Mouse (Mus musculus) gastrocnemius, postnatal 14 days (tissue): ENCODE results near the gene Vps53. TPM values are rescaled to one million over a fixed set of nuclear protein-coding genes. Genes with fewer than 3 reads are reported as not detected.
A peak's percentile ranks its signal among the peaks of the same experiment; 100 is the strongest.
"Not testable (repeated sequence)": the region's sequence is repeated elsewhere in the genome, so short reads cannot be mapped to it uniquely, and the experiment has no call there.

Experiments used
- DNase-seq: peaks from one replicate; pipeline ENCODE4 v3.0.0; 2021; ENCODE audit warnings: mixed read lengths
- intact Hi-C: fragments of 180-260 bp; cut with DNase I; formaldehyde crosslinking; loops from one replicate; pipeline ENCODE4 v1.15.1; 2025; ENCODE audit warnings: low total_unique reads
- total RNA-seq, 2 experiments: library from RNA; stranded (reverse); gene quantifications; 2 replicates each; pipeline ENCODE4 v1.2.3; 2021

Vps53 gene
- total RNA-seq, 2 experiments from 2014 or later, result 23.8 to 26.4 TPM

- no peak for DNase-seq
- intact Hi-C loops, result no loop called here
Observed at GRCm38 (mm10) chr11:76037581-76038294, 141.7 kb downstream of the Vps53 start.

- intact Hi-C loops, result no loop called here
- DNase-seq, result no peak
Observed at GRCm38 (mm10) chr11:76035182-76035581, 144.3 kb downstream of the Vps53 start.

- intact Hi-C loops, result no loop called here
- DNase-seq, result no peak
Observed at GRCm38 (mm10) chr11:76033836-76034235, 145.6 kb downstream of the Vps53 start.

- DNase-seq, result no peak
- intact Hi-C loops, result no loop called here
Observed at GRCm38 (mm10) chr11:76033359-76033758, 146.1 kb downstream of the Vps53 start.

GRCm38 (mm10) chr11:76028072-76028465 is 151.4 kb downstream of the Vps53 start:
- intact Hi-C loops, result no loop called here

GRCm38 (mm10) chr11:76027139-76028071 is 152.0 kb downstream of the Vps53 start, which contains the start of gene Rflnb:
Gene Rflnb (minus strand): TSS chr11:76027782.
- DNase-seq, result peak; percentile 93
- intact Hi-C loops, result no loop called here

More at GRCm38 (mm10) chr11:76028072-76028465, 151.4 kb downstream of the Vps53 start:
- peak; percentile 42 for DNase-seq

GRCm38 (mm10) chr11:76026527-76027138 is 152.8 kb downstream of the Vps53 start:
- no peak for DNase-seq
- intact Hi-C loops, result no loop called here

GRCm38 (mm10) chr11:76025080-76025583 is 154.3 kb downstream of the Vps53 start:
- no peak for DNase-seq
- intact Hi-C loops, result no loop called here

- no peak for DNase-seq
- intact Hi-C loops, result no loop called here
Observed at GRCm38 (mm10) chr11:76020916-76021315, 158.5 kb downstream of the Vps53 start.

- no peak for DNase-seq
- intact Hi-C loops, result no loop called here
Observed at GRCm38 (mm10) chr11:76019879-76020278, 159.6 kb downstream of the Vps53 start.

- intact Hi-C loops, result no loop called here
- no peak for DNase-seq
Observed at GRCm38 (mm10) chr11:76015814-76016213, 163.6 kb downstream of the Vps53 start.

- no peak for DNase-seq
- intact Hi-C loops, result no loop called here
Observed at GRCm38 (mm10) chr11:76015251-76015650, 164.2 kb downstream of the Vps53 start.

- intact Hi-C loops, result no loop called here
- no peak for DNase-seq
Observed at GRCm38 (mm10) chr11:76010838-76011624, 168.4 kb downstream of the Vps53 start.

GRCm38 (mm10) chr11:76009101-76009500 is 170.3 kb downstream of the Vps53 start:
- no peak for DNase-seq
- intact Hi-C loops, result no loop called here

- intact Hi-C loops, result no loop called here
- DNase-seq, result no peak
Observed at GRCm38 (mm10) chr11:76008162-76008561, 171.3 kb downstream of the Vps53 start.

- intact Hi-C loops, DNase-seq: not testable (repeated sequence)
Observed at GRCm38 (mm10) chr11:76004276-76004675, 175.2 kb downstream of the Vps53 start.

- intact Hi-C loops, result no loop called here
- DNase-seq, result no peak
Observed at GRCm38 (mm10) chr11:76001237-76001878, 178.1 kb downstream of the Vps53 start.

- no peak for DNase-seq
- intact Hi-C loops, result no loop called here
Observed at GRCm38 (mm10) chr11:76000701-76001100, 178.7 kb downstream of the Vps53 start.
